Mouse (Mus musculus): Measurements from ENCODE around the gene Sinhcaf.

GRCm38 (mm10) chr6:148895773-148896506 is 50.3 kb downstream of the Sinhcaf start, which contains the start of gene Caprin2:
- peak; percentile 44; the same call in 1 of the 2 replicates for TF ChIP-seq HCFC1 (IDR thresholded peaks at IDR 0.05; ENCODE audit: low read depth, low read length)
- no peak for TF ChIP-seq CTCF (conservative IDR thresholded peaks at IDR 0.05 in 1 of 2, IDR thresholded peaks at IDR 0.05 in 1 of 2; ENCODE audit: low read depth in 2 of 2, low read length in 2 of 2)
- TF ChIP-seq POLR2A (IDR thresholded peaks at IDR 0.05; ENCODE audit: low read depth, low read length), result peak; percentile 98

Data from CH12.LX (cell line).